In the genomic region with DNA sequence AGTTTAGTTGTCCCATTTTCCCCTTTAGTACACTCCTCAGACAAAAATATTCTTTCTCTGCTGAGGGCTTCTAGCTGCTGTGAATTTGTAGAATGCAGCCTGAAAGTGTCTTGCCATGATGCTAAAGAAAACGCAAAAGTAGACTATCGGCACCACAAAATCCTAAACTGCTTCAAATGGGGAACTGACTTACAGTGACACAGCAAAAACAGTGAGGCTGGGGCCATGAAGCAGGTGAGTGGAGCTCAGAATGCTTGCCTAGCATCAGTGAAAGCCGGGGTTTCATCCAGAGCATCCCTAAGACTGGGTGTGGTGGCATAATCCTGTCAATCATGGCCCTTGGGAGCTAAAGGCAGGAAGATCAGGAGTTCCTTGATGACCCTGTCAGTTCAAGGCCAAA, we compare ENCODE assay signal across 23 mouse cellular contexts. TPM values are rescaled to one million over a fixed set of nuclear protein-coding genes. Genes with fewer than 3 reads are reported as not detected.
DNase-seq lines count a peak whose midpoint lies in the region; ATAC-seq and TF ChIP-seq lines count a peak whose summit lies in the region.
"Had no signal": no experiment of that assay in that cellular context is flagged by ENCODE, and none has a peak within 500 bp of the region (broad histone marks: within the 10 kb centered on the region; RNA-seq: fewer than 3 reads in every experiment).

No protein-coding gene starts in this region.

- no peak overlapping the region for H3K27ac ChIP-seq in MEL (ENCODE audit: control insufficient read depth, low read depth, low read length)
- H3K27ac ChIP-seq: embryonic facial prominence, embryonic 15.5 days; forebrain, embryonic 10.5 days; heart, adult 2 months; heart, embryonic 15.5 days; hindbrain, embryonic 10.5 days; hindbrain, embryonic 14.5 days had no signal

- no peak for TF ChIP-seq CTCF in MEL (IDR thresholded peaks at IDR 0.05 in 2 of 3, conservative IDR thresholded peaks at IDR 0.05 in 1 of 3; ENCODE audit: control insufficient read depth in 1 of 3, insufficient read depth in 1 of 3, low read depth in 2 of 3, low read length in 3 of 3, poor library complexity in 1 of 3, severe bottlenecking in 1 of 3)

- H3K27me3 ChIP-seq in MEL (ENCODE audit: control insufficient read depth in 1 of 2, insufficient read depth in 2 of 2, low read length in 2 of 2) = no peaks in the 10 kb centered on the region
- H3K27me3 ChIP-seq: embryonic facial prominence, embryonic 15.5 days; heart, embryonic 15.5 days; Patski had no signal

- no peaks in the 10 kb centered on the region for H3K79me2 ChIP-seq in MEL (ENCODE audit: control insufficient read depth, insufficient read depth, low read length, poor library complexity)

- TF ChIP-seq RAD21 in MEL (IDR thresholded peaks at IDR 0.05; ENCODE audit: low read depth, low read length) = no peak

- no peak overlapping the region for H3K4me3 ChIP-seq in MEL (ENCODE audit: control insufficient read depth in 1 of 2, insufficient read depth in 1 of 2, low read depth in 2 of 2, low read length in 2 of 2)
- H3K4me3 ChIP-seq: embryonic facial prominence, embryonic 15.5 days; erythroblast, embryonic 14.5 days; forebrain, embryonic 10.5 days; heart, adult 2 months; heart, embryonic 15.5 days; hindbrain, embryonic 10.5 days had no signal

- no peaks in the 10 kb centered on the region for H3K4me1 ChIP-seq in MEL (ENCODE audit: control insufficient read depth in 1 of 2, insufficient read depth in 2 of 2, low read length in 2 of 2)
- H3K4me1 ChIP-seq: embryonic facial prominence, embryonic 15.5 days; forebrain, embryonic 10.5 days; heart, embryonic 15.5 days; hindbrain, embryonic 10.5 days had no signal

- no peak overlapping the region for H3K9ac ChIP-seq in MEL (ENCODE audit: control insufficient read depth, low read depth, low read length, poor library complexity, severe bottlenecking)
- H3K9ac ChIP-seq: embryonic facial prominence, embryonic 15.5 days; heart, embryonic 15.5 days; hindbrain, embryonic 14.5 days had no signal

- no peaks in the 10 kb centered on the region for H3K9me3 ChIP-seq in MEL (replicated peaks; ENCODE audit: insufficient read depth, low read length)
- H3K9me3 ChIP-seq: embryonic facial prominence, embryonic 15.5 days; forebrain, embryonic 10.5 days; heart, embryonic 15.5 days; hindbrain, embryonic 10.5 days had no signal

- TF ChIP-seq EP300 in MEL (IDR thresholded peaks at IDR 0.05; ENCODE audit: low read depth in 1 of 2, low read length in 2 of 2) = no peak

- ATAC-seq in frontal cortex, adult (ENCODE audit: low TSS enrichment) = peak; percentile 56
- ATAC-seq in hematopoietic stem cell, adult 5-6 weeks (replicated peaks in 1 of 2; ENCODE audit: insufficient read depth in 1 of 2, low FRiP score in 2 of 2, low TSS enrichment in 1 of 2, low read depth in 1 of 2, poor library complexity in 2 of 2, severe bottlenecking in 2 of 2) = peak; percentile 84
- ATAC-seq: forebrain, embryonic 14.5 days; Patski had no signal

- DNase-seq in frontal cortex, postnatal 25 days (ENCODE audit: low spot score in 2 of 2) = no peak
- DNase-seq in MEL (ENCODE audit: low read depth, low spot score) = peak; percentile 45
- no peak for DNase-seq in adrenal gland, adult (ENCODE audit: inconsistent age in 2 of 2, low spot score in 1 of 2)
- no peak for DNase-seq in right cerebral cortex, postnatal 25 days
- no peak for DNase-seq in left cerebral cortex, adult 18-20 months (ENCODE audit: low spot score in 2 of 2)
- DNase-seq: adrenal gland, adult 2 months; adrenal gland, postnatal 25 days; cerebellum, adult 2 months; cerebellum, postnatal 10 days; embryo, embryonic 11 days; gastrocnemius, postnatal 10 days; heart, adult 2 months; heart, postnatal 14 days had no signal

- H3K36me3 ChIP-seq in MEL (ENCODE audit: control insufficient read depth in 1 of 2, insufficient read depth in 2 of 2, low read length in 2 of 2) = no peaks in the 10 kb centered on the region
- H3K36me3 ChIP-seq: embryonic facial prominence, embryonic 15.5 days; forebrain, embryonic 10.5 days; heart, embryonic 15.5 days; hindbrain, embryonic 10.5 days had no signal

- no peak for TF ChIP-seq POLR2A in MEL (IDR thresholded peaks at IDR 0.05; ENCODE audit: control insufficient read depth in 1 of 2, insufficient read depth in 1 of 2, low read depth in 1 of 2, low read length in 2 of 2, poor library complexity in 1 of 2)

TF ChIP-seq in MEL, 35 proteins besides CTCF, POLR2A, EP300 and RAD21:
- TF ChIP-seq CHD1 (IDR thresholded peaks at IDR 0.05; ENCODE audit: low read depth, low read length) (no peak), USF1 (IDR thresholded peaks at IDR 0.05; ENCODE audit: low read depth, low read length) (no peak), GATA1 (IDR thresholded peaks at IDR 0.05; ENCODE audit: low read depth, low read length) (no peak), CHD2 (IDR thresholded peaks at IDR 0.05; ENCODE audit: low read length) (no peak), SIN3A (IDR thresholded peaks at IDR 0.05; ENCODE audit: low read length) (no peak), ZKSCAN1 (IDR thresholded peaks at IDR 0.05; ENCODE audit: low read depth, low read length) (no peak)

RNA-seq across cellular contexts. Expression of a gene that starts 11.4 kb away (rescaled TPM):
- total RNA-seq in MEL (2012; rRNA removed) = 1.9 and 3.2 TPM in 2 replicates
- 1 to 10 TPM in 1 of 2 experiments, not detected in 1; 2.9 TPM for polyA plus RNA-seq in MEL (2012; ENCODE audit: insufficient read depth in 1 of 2, insufficient read length in 2 of 2, low read depth in 1 of 2, low replicate concordance in 2 of 2, missing spikeins in 1 of 2)
- total RNA-seq in hematopoietic stem cell, adult 5-6 weeks (2017) = 5.4 and 5.8 TPM in 2 replicates
- under 1 TPM; 0.07 to 0.37 TPM for total RNA-seq in left cerebral cortex, adult 18-20 months (2021)

RNA-seq across cellular contexts. Expression of a gene that starts 29.7 kb away (rescaled TPM):
- 16.6 and 17.5 TPM in 2 replicates for total RNA-seq in MEL (2012; rRNA removed)
- 10 to 100 TPM in 1 of 2 experiments, not detected in 1; 57.4 TPM for polyA plus RNA-seq in MEL (2012; ENCODE audit: insufficient read depth in 1 of 2, insufficient read length in 2 of 2, low read depth in 1 of 2, low replicate concordance in 2 of 2, missing spikeins in 1 of 2)
- 11.6 and 14.0 TPM in 2 replicates for total RNA-seq in hematopoietic stem cell, adult 5-6 weeks (2017)
- 1 to 10 TPM; 8.3 to 8.4 TPM for total RNA-seq in left cerebral cortex, adult 18-20 months (2021)
